Mouse (Mus musculus) limb, embryonic 12.5 days (tissue): Measurements from ENCODE around the gene Dnaaf3. TPM values are rescaled to one million over a fixed set of nuclear protein-coding genes. Genes with fewer than 3 reads are reported as not detected.

Experiments used
- microRNA-seq: library from miRNA; unstranded; fragments of <30 nt; microRNA quantifications from one replicate; pipeline ENCODE4, GENCODE M21; 2017
- polyA plus RNA-seq: library from polyadenylated mRNA; unstranded; fragments of >200 nt; fragmentation: Nextera tagmentation; extraction: Ambion mirVana; gene quantifications from 2 replicates; pipeline ENCODE4 v1.2.1, GENCODE M21; 2016

The Dnaaf3 gene
- polyA plus RNA-seq, 1 experiment from 2014 or later, result 3.7 TPM

Small RNA genes within 50 kb of the gene (microRNA-seq; reads per million reads assigned to microRNA genes)
- gene Gm23577, result not detected

Other genes with a start within 250 kb of the Dnaaf3 start
- gene Ncr1, start 194.7 kb downstream of the Dnaaf3 start, polyA plus RNA-seq, result not detected in 2 replicates
- gene Gp6, start 134.7 kb downstream of the Dnaaf3 start, polyA plus RNA-seq, result 0.22 and 0.65 TPM in 2 replicates
- 29.7 and 29.8 TPM in 2 replicates for gene Rdh13, start 86.8 kb downstream of the Dnaaf3 start, polyA plus RNA-seq
- gene Eps8l1, start 71.8 kb downstream of the Dnaaf3 start, polyA plus RNA-seq, result 6.2 and 6.4 TPM in 2 replicates
- 65.3 and 70.3 TPM in 2 replicates for gene Ppp1r12c, start 30.8 kb downstream of the Dnaaf3 start, polyA plus RNA-seq
- gene Tnnt1, start 16.1 kb downstream of the Dnaaf3 start, polyA plus RNA-seq, result 186 and 195 TPM in 2 replicates
- 4.3 and 5.7 TPM in 2 replicates for gene Tnni3, start 8.2 kb downstream of the Dnaaf3 start, polyA plus RNA-seq
- gene Syt5, start 15.1 kb upstream of the Dnaaf3 start, polyA plus RNA-seq, result 6.6 and 6.8 TPM in 2 replicates
- gene Ptprh, start 71.6 kb upstream of the Dnaaf3 start, polyA plus RNA-seq, result not detected in 2 replicates
- gene Tmem86b, start 99.0 kb upstream of the Dnaaf3 start, polyA plus RNA-seq, result 1.9 and 2.4 TPM in 2 replicates
- gene Ppp6r1, start 126.6 kb upstream of the Dnaaf3 start, polyA plus RNA-seq, result 10.6 and 14.8 TPM in 2 replicates
- gene Hspbp1, start 152.6 kb upstream of the Dnaaf3 start, polyA plus RNA-seq, result 107 and 111 TPM in 2 replicates
- 2.4 and 3.6 TPM in 2 replicates for gene Brsk1, start 158.2 kb upstream of the Dnaaf3 start, polyA plus RNA-seq
- 0.13 and 0.26 TPM in 2 replicates for gene Tmem150b, start 192.8 kb upstream of the Dnaaf3 start, polyA plus RNA-seq
- gene Kmt5c, start 207.7 kb upstream of the Dnaaf3 start, polyA plus RNA-seq, result 67.3 and 73.3 TPM in 2 replicates
- 61.5 and 70.0 TPM in 2 replicates for gene Cox6b2, start 220.6 kb upstream of the Dnaaf3 start, polyA plus RNA-seq
- gene Fam71e2, start 238.8 kb upstream of the Dnaaf3 start, polyA plus RNA-seq, result not detected in 2 replicates